Mouse (Mus musculus): ENCODE results near the gene Tspan32.

The Tspan32 gene

DNA sequence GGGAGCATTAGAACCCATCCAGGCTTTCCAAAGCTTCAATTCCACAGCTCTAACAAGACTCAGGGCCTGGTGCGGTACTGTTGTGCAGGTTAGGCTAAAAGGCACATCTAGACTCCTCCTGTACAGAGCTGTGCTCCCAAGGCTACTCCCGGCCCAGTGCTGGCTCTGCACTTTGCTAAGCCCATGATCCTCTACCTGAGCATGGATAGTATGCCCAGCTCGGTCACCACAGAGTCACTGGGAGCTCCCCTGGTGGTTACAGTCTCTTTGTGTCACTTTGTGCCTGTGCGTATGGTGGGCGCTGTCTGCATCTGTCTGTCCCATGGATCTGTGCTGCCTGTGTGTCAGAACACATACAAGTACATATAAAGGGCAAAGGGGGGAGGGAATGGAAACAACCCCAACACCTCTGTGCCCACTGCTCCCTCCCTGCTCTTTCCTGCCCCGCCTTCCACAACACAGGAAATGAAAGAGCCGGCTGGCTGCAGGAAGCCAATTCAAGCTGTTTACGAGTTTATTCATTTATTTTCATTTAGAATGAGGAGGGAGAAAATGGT is 3.6 kb downstream of the Tspan32 start:
- no peak for DNase-seq

DNA sequence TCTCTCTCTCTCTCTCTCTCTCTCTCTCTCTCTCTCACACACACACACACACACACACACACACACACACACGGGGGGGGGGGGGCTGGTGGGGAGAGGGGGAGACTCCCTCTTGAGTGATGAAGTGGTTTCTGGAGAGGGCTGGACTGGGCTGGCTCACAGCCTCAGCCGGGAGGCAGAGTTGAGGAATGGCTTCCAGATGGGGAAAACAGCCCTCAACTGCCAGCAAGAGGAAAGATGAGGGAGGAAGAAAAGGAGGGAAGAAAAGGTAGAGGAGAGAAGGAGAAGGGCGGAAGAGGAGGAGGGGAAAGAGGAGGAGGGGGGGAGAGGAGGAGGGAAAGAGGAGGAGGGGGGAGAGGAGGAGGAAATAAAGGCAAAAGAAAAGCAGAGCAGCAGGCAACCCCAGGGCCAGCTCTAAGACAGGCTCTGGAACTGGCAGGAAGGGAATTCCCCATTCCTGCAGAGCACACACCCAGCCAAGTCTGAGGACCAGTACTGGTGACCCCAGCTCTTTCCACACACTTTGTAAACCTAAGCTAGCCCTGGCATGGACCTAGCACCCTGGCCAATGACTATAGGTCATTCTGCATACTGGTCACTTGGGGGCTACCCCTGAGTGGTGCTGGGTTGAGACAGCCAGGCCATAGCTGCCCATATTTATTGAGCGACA is 4.3 kb downstream of the Tspan32 start:
- DNase-seq, result no peak

DNA sequence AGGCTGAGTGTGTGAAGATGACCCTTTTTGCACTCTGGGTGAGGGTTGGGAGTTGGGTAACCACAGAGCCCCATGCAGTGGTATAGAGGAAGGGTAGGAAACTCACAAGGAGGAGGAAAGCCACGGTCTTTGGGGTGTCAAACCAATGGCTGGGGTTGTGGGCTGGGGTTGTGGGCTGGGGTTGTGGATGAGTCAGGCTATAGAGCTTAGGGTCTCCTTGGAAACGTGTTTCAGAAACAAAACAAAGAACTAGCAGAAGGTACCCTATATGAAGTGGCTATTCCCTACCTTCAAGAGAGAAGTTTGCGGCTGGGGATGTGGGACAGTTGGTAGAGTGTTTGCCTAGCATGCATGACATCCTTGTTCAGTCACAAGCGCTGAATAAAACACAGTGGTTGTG is 5.2 kb downstream of the Tspan32 start:
- no peak for DNase-seq

DNA sequence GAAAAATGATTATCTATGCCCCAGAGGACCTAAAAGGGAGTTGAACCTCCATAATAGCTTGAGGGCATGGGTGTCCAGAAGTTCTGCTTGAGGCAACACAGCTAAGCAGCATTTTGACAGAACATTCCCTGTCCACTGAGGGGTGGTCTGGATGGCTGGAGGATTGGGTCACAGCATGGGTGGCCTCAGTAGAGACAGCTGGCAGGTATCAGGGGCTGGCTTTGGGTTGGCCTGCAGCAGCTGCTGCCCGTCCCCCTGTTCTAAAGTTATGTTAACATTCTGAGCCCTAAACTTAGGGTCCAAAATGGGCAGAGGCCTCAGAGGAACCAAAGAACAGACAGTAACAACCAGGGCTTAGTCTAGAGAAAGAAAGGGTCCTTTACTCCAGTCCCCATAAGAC is 6.4 kb downstream of the Tspan32 start:
- no peak for DNase-seq

DNA sequence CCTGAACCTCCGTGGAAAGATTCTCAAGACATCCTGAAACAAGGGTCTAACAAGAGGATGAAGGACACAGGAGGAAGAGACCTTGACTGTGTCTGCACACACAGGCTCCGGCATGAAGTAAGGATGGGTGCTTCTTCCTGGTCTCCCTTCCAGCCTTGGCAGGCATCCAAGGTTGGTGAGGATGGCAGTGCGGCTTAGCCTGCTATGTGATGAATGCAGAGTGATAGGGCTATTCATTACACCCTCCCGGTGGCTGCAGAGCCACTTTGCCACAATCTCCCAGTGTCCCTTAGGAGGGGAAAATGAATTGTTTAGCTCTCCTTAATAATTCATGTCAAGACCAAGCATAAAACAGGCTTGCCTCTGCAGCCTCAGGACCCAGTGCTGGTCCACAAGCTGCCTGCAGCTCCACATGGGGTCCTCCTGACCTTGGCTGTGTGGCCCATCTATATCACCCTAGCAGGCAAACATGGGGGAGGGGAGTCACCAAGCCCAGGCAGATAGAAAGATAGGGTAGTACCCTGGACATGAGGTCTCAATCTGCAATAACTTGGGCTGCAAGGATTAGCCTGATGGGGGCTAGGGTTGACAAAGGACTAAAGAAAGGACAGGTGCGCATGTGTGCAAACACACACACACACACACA is 7.5 kb downstream of the Tspan32 start:
- DNase-seq, result no peak

DNA sequence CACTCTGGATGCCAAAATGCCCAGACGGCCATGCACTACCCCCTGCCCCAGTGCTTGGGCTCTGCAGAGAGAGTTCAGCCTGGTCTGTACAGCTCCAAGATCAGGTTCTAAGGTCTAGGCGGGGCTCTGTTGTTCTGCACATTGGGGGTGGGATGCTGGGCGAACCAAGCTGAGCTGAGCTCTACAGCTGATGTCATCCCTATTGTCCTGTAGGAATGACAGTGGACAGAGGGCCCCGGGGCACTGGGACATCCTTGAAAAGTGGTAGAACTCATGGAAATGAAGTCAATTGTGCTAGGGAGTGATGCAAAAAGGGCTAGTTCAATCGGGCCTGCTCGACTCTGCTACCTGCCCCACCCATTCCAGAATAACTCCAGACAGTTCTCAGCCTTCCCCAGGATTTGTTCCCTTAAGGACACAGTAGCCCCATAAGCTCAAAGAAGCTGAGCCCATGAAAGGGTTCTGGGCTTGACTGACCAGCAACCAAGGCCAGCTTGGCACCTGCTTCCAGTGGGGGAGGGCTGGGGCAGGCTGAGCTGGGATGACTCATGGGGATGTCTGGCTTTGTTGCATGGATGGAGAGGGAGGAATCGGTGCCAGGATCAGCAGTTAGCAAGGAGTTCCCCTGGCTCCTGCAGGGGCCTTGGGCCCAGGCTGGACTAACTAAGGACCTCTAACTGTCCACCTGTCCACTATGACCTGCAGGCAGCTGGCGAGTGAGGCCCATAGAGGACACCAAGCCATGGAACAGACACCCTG is 8.8 kb downstream of the Tspan32 start:
- DNase-seq, result peak; percentile 58

DNA sequence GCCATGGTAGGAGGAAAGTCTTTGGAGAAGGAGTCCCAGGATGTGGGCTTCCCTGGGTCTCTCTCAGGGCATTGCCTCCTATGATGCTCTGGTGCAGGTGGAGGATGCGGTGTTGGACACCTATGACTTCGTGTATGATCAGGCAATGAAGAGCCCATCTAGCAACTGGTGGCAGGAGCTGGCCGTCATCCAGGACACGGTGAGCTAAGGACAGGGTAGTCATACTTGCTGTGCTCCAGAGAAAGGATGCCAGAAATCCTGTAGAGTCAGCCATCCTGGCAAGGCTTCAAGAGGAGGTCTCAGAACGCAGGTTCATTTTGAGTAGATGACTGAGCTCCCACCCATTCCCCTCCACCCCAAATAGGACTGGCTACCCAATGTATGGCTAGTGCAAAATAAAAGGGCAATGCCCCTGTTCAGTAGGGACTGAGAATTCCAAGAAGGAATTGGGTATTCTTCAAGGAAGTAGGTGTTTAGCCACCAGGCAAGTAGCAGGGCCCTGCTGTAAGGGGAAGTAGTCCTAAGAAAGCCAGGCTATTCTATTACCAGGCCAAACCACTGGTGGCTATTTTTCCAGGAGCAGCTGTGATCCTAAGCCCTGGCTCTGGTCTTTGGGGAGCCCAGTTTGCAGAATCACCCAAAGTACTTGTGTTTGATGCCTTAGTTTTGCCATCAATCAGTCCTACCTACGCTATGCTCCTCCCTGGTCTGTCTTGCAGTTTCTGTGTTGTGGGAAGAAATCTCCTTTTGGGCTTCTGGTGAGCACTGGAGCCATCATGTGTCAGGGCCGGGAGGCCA is 10.2 kb downstream of the Tspan32 start:
- DNase-seq, result no peak

DNA sequence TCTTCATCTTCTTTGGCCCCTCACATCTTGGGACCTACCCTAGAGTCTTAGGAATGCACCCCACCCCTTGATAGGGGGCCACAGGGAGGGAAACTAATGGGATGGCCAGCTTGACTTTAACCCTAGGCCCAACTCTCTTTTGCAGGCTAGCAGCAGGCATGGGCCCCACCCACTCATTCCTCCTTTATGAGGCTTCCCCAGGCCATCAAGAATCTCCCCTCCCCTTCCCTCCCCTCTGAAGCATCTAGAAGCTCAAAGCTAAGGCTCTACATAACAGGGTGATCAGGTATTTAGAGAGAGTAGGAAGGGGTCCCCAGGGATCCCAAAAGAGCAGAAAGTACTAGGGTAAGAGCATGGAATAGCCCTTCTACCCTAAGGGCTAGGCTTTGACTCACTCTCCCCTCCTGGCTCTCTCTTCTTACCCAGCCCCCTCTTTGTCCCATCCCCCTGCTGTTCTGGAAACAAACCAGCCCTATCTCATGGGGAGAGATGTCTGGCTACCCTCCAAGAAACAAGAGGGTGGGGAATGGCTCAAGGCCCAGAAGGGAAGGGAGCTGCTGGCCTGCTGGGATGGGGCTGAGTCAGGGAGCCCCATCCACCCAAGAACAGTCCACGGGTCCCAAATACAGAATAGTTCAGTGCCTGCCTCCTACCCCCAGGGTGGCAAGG is 11.0 kb downstream of the Tspan32 start:
- peak; percentile 14 for DNase-seq

DNA sequence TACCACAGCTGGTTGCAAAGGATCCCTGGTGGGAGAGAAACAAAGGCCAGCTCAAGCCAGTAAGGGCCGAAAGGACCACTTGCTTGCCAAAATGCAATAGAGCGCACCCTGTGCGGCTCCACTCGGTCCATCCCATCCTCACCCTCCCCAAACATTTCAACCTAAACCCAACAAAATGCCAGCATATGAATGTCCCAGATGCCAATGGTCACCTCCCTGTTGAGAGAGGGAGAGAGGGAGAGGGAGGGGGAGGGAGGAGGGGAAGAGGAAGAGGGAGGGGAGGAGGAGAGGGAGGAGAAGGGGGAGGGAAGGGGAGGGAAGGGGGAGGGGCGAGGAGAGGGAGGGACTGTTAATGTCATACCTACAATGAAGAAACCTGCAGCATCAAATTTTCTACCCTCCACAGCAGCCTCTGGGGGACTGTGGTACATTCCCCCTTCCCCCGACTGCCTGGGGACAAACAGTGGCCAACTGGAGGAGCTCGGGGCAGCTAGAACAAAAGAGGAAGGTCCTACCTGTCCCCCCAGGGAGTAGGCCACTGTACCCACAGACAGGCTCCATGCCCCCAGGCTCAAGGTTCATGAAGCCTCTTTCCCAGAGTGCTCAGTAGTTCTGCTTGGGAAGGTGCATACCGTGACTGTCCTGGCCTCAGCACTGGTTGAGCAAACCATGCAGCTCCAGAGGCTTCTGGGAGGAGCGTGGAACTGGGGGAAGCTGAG is 11.7 kb downstream of the Tspan32 start:
- no peak for DNase-seq

DNA sequence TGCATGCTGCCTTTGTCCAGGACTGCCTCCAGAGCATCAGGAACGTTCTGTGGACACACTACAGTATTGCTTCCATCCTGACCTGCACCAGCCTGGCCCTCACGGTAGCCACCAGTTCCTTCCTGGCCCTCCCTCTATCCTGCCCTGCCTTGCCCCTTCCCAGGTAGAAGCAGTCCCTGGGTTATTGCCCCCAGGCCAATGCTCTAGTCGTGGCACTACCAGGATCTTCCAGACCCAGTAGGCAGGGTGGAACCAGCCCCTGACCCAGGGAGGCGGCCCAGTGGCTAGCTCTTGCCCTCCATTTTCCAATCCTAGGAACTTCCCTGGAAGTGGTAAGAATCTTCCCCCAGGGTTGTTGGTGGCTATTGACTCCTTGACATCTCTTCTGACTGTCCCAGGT is 12.3 kb downstream of the Tspan32 start:
- no peak for DNase-seq

DNA sequence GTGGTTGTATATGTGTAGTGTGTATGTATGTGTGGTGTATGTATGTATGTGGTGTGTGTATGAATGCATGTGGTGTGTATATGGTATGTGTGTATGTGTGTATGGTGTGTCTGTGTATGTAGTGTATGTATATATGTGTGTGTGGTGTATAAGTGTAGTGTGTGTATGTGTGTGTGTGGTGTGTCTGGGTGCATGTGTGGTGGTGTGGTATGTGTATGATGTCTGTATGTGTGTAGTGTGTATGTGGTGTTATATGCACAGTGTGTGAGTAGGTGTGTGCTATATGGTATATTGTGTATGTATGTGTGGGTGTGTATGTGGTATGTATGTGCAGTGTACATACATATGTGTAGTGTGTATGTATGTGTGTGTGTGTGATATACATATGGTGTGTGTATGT is 15.2 kb downstream of the Tspan32 start:
- DNase-seq, result no peak

DNA sequence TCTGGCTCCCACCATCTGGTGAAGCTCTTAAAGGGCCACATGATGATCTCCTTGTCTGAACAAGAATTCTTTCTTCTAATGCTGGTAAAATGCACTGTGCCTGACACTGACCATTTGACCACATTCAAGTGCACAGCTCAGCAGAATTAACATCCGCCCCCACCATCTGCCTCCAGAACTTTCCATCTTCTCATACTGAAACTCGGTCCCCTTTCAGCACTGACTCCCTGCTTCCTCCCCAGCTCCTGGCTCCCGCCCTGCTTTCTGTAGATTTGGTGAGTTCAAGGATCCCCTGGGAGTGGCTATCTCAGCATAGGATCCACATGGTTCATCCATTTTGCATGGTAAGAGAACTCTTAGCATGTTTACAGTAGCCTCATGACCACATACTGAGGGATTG is 15.9 kb downstream of the Tspan32 start:
- no peak for DNase-seq

DNA sequence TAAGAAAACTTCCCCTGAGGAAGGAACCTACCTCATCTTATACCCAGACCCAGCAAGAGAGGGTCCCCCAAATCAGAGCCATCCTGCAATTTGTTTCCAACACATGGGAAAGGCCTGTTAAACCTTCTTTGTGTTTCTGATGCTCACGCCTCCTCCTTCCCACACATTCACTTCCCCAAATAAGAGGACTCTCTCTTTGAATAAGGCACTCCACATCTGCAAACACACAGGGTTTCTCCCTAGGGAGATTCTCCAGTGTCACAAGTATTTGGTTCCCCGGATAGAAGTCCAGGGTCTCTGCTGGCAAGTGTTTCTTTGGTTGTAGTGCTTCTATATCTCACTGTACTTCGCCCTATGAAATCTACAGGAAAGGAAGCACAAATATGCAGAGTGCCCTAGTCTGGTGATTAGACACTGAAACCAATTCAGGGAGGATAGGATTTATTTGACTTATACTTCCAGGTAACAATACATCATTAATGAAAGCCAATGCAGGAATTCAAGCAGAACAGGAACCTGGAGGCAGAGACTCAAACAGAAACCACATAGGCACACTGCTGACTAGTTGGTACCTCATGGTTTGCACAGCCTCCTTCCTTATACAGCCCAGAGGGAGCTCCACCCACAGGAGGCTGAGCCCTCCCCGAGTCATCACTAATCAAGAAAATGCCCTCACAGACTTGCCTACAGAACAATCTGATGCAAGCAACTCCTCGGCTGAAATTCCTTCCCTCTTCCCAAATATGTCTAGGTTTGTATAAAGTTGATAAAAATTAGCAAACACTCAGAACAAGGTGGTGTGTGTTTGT is 16.7 kb downstream of the Tspan32 start:
- DNase-seq, result no peak

DNA sequence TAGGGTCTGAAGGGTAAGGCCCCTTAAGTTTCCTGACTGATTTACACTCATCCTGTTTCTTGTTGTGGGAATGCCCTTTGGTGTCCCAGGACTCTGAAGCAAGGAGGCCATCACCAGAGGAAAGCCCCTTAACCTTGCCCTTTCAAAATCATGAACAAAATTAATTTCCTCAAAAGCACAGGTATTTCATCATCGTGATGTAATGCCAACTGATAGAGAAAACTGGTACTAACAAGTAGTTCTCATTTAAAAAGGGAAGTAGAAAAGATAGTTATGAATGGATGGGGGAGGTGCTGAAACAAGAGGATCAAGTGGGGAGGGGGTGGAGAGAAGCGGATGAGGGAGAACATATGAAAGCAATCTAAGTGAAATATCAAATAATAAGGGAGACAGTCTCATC is 18.7 kb downstream of the Tspan32 start:
- DNase-seq, result no peak

DNA sequence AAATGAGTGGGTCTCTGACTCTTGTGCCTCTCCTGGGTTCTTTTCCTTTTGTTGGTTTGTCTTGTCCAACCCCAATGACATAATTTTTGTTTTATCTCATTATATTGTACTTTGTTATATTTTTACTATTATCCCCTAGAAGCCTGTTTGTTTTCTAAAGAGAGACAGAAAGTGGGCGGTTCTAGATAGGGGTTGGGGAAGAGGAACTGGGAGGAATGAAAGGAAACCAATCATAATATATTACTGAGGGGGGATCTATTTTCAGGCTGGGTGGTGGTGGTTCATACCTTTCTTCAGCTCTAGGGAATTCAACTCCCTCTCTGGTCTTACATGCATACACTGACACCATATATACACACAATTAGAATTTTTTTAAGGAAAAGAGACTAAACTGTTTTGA is 19.4 kb downstream of the Tspan32 start:
- DNase-seq, result no peak

DNA sequence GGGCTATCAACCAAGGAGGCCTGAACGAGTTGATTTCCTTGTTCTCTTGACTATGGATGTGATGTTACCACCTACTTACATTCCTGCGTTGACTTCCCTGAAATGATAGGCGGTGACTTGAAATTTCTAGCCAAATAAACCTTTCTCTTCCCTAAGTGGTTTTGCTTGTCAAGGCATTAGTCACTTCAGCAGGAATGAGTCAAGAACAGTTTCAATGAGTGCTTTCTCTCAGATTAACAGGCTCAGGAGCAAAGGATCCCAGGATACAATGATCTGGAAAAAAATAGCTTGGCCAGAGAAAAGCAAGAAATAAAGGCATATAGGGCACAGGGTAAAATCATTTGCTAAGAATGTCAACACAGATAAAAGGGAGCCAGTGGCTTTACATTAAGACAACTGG is 20.6 kb downstream of the Tspan32 start:
- no peak for DNase-seq

DNA sequence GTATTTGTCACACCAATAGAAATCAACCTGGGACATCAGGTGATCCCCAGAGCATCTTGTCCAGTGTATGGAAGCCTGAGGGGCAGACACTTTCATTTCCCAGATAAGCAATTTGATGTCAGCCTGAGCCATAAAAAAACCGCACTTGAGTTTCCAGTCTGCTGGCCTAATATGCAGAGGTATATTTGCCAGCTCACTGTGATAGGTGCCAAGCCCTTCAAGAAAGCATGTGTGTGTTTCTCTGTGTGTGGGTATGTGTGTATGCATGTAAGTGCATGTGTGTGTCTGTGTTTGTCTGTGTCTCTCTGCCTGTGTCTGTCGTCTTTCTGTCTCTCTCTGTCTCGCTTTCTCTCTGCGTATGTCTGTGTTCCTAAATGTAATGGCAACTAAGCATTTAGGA is 22.4 kb downstream of the Tspan32 start:
- DNase-seq, result no peak

DNA sequence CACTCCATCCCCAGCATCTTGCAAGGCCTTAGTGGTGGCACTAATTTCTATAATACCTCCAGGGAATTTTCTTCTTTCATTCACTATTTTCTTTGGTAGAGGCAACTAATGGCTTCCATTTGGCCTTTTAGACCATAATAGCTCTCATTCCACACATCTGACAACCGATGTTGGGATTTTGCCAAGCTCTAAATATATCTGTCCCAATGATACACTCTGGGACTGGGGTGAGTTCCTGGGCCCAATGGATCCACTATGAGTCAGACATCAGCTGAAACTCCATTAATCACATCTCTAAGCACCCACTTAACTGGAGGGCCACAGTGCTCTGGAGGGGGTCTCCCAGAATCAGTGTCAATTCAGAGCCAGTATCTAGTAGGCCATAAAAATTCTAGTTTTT is 27.0 kb downstream of the Tspan32 start:
- no peak for DNase-seq

DNA sequence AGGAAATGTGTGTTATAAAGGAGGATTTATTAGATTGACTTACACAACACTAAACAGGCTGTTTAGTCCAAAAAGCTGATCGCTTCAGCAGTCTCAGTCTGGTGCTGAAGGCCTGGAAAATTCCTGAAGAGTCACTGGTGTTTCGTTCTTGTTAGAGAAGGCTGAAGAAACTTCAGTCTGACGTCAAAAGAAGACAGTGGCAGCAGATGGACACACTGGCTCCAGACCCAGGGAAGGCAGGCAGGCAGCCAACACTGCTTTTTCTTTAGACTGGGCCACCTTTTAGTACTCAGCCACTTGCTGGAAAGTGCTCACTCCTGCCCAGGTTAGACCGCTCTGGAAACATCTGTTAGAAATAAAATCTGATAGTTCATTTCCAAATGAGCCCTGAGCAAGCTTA is 28.7 kb downstream of the Tspan32 start:
- no peak for DNase-seq

DNA sequence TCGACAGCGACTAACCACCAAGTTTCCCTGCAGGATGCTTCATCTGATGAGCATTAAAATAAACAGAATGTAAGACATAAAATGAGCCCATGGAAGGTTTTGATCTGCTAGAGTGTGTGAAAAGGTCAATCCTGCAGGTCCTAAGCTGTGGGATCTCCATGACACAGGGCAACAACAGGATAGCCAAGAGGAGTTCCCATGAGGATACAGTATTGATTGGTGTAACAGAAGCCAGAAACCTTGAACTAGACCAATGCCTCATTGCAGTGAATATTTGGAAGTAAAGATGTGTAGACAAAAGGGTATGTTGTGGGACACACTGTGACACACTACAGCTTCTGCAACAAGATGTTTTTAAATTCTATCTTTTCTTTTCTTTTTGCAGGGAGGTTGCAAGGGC is 29.3 kb downstream of the Tspan32 start:
- no peak for DNase-seq

Data from cerebellum, adult 11 months (tissue).